Comparison of ENCODE assay signal across 14 mouse cellular contexts in the genomic region with DNA sequence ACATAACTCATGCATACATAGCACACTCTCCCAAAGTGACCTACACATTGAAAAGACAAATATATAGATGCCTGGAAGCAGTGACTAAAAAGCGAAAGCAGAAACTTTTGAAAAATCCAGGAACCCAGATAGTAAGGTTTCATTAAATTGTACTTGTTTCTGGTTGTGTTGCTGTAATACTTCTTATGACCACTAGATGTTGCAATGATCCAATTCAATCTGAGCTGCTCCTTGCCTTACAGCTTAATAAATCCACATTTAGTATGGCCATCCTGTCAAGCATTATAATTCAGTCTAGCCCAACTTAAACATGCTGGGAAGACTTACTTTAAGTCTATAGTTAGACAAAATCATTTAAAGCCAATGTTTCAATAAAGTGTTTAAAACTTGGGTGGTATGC. TPM values are rescaled to one million over a fixed set of nuclear protein-coding genes. Genes with fewer than 3 reads are reported as not detected.
DNase-seq lines count a peak whose midpoint lies in the region; ATAC-seq and TF ChIP-seq lines count a peak whose summit lies in the region.
"Had no signal": no experiment of that assay in that cellular context is flagged by ENCODE, and none has a peak within 500 bp of the region (broad histone marks: within the 10 kb centered on the region; RNA-seq: fewer than 3 reads in every experiment).

No protein-coding gene starts in this region.

- H3K4me2 ChIP-seq in limb, embryonic 14.5 days (replicated peaks; ENCODE audit: low read depth, low read length, severe bottlenecking): no peak overlapping the region

- H3K36me3 ChIP-seq in limb, embryonic 14.5 days (ENCODE audit: control insufficient read depth, insufficient read depth, low read length): no peaks in the 10 kb centered on the region
- no peaks in the 10 kb centered on the region for H3K36me3 ChIP-seq in limb, embryonic 10.5 days
- no peaks in the 10 kb centered on the region for H3K36me3 ChIP-seq in G1E (replicated peaks)

- no peak overlapping the region for H3K4me3 ChIP-seq in limb, embryonic 14.5 days (replicated peaks; ENCODE audit: low read length)
- H3K4me3 ChIP-seq in limb, embryonic 10.5 days: no peak overlapping the region
- no peak overlapping the region for H3K4me3 ChIP-seq in G1E (ENCODE audit: low read depth, low read length)

- no peak overlapping the region for H3K9ac ChIP-seq in limb, embryonic 14.5 days (ENCODE audit: low read depth, low read length, severe bottlenecking)

- H3K27ac ChIP-seq in limb, embryonic 14.5 days (replicated peaks; ENCODE audit: low read depth, low read length): no peak overlapping the region
- H3K27ac ChIP-seq in limb, embryonic 10.5 days: no peak overlapping the region

- DNase-seq in embryo, embryonic 10 days (ENCODE audit: low spot score): peak; percentile 30
- no peak for DNase-seq in embryo, embryonic 9.5 days (ENCODE audit: extremely low spot score)
- DNase-seq in limb, embryonic 14.5 days (ENCODE audit: low spot score): peak; percentile 17
- DNase-seq in limb, embryonic 10.5 days (ENCODE audit: low spot score): no peak
- no peak for DNase-seq in G1E (ENCODE audit: low spot score)
- peak; percentile 4 for DNase-seq in fibroblast of lung, adult 2 months (ENCODE audit: low read depth)
- DNase-seq in adrenal gland, adult 8-10 months: no peak
- DNase-seq: adrenal gland, postnatal 14 days; kidney, postnatal 14 days had no signal

- no peaks in the 10 kb centered on the region for H3K9me3 ChIP-seq in limb, embryonic 14.5 days (ENCODE audit: control insufficient read depth, low read length)
- no peaks in the 10 kb centered on the region for H3K9me3 ChIP-seq in limb, embryonic 10.5 days (replicated peaks)
- no peaks in the 10 kb centered on the region for H3K9me3 ChIP-seq in G1E (replicated peaks)

- WGBS in limb, embryonic 14.5 days: 47% methylated on average over 1 of the region's 1 CpGs
- 78% methylated on average over 1 of the region's 1 CpGs for WGBS in limb, embryonic 10.5 days

- ATAC-seq in limb, embryonic 14.5 days (ENCODE audit: low FRiP score, low read depth): no peak
- ATAC-seq in G1E (ENCODE audit: extremely low read depth, insufficient number of reproducible peaks, low FRiP score, poor library complexity, severe bottlenecking): no peak
- ATAC-seq in CD4-positive, CD25-positive, alpha-beta regulatory T cell, adult 4 months: no peak

- H3K27me3 ChIP-seq in limb, embryonic 14.5 days (ENCODE audit: control insufficient read depth, insufficient read depth, low read length): no peaks in the 10 kb centered on the region
- H3K27me3 ChIP-seq in limb, embryonic 10.5 days (ENCODE audit: low read depth, poor library complexity, severe bottlenecking): no peaks in the 10 kb centered on the region
- no peaks in the 10 kb centered on the region for H3K27me3 ChIP-seq in G1E (ENCODE audit: insufficient read depth, low read length)

- TF ChIP-seq POLR2A in limb, embryonic 14.5 days (IDR thresholded peaks at IDR 0.05; ENCODE audit: borderline replicate concordance, extremely low read depth, insufficient read depth, insufficient read length): no peak

- TF ChIP-seq CTCF in G1E (IDR thresholded peaks at IDR 0.05; ENCODE audit: low read depth, low read length): peak; percentile 52; the same call in 1 of the 2 replicates

- H3K4me1 ChIP-seq in limb, embryonic 14.5 days (ENCODE audit: control insufficient read depth, insufficient read depth, low read length): no peaks in the 10 kb centered on the region
- no peaks in the 10 kb centered on the region for H3K4me1 ChIP-seq in limb, embryonic 10.5 days
- peaks cover 2% of the 10 kb centered on the region; the same call in 1 of the 2 replicates for H3K4me1 ChIP-seq in G1E (ENCODE audit: insufficient read depth, low read depth, low read length)

RNA-seq across cellular contexts. Expression of a gene that starts 10.7 kb away (rescaled TPM):
- not detected in 2 replicates for polyA plus RNA-seq in limb, embryonic 14.5 days (2012; rRNA removed)
- not detected in 2 replicates for polyA plus RNA-seq in limb, embryonic 14.5 days (2014; fragmentation: Nextera tagmentation; extraction: Ambion mirVana)
- polyA plus RNA-seq in limb, embryonic 10.5 days (2016; fragmentation: Nextera tagmentation; extraction: Ambion mirVana): not detected in 2 replicates
- not detected in 2 replicates for total RNA-seq in G1E (2014; fragmentation: Nextera tagmentation)
- total RNA-seq in G1E (2017): 0.06 and 0.11 TPM in 2 replicates
- polyA plus RNA-seq in G1E (2012): not detected in 2 replicates
- total RNA-seq in adrenal gland, adult 8-10 months (2022): 1 to 10 TPM in 1 of 4 experiments, under 1 TPM in 1, not detected in 2; 0.70 to 1.0 TPM
- not detected for polyA plus RNA-seq in CD4-positive, CD25-positive, alpha-beta regulatory T cell, adult 4 months (2017; shearing (Covaris generic))
- total RNA-seq: heart, postnatal 10 days; left cerebral cortex, postnatal 25 days had no signal
- polyA plus RNA-seq: C2C12 had no signal

RNA-seq across cellular contexts. Expression of a gene that starts 21.4 kb away (rescaled TPM):
- polyA plus RNA-seq in limb, embryonic 14.5 days (2012; rRNA removed): not detected in 2 replicates
- polyA plus RNA-seq in limb, embryonic 14.5 days (2014; fragmentation: Nextera tagmentation; extraction: Ambion mirVana): not detected in 2 replicates
- polyA plus RNA-seq in limb, embryonic 10.5 days (2016; fragmentation: Nextera tagmentation; extraction: Ambion mirVana): not detected in 2 replicates
- total RNA-seq in G1E (2014; fragmentation: Nextera tagmentation) (not detected in 2 replicates), G1E (2017) (not detected in 2 replicates)
- not detected in 2 replicates for polyA plus RNA-seq in G1E (2012)
- under 1 TPM in 1 of 4 experiments, not detected in 3; 0.37 TPM for total RNA-seq in adrenal gland, adult 8-10 months (2022)
- not detected for polyA plus RNA-seq in CD4-positive, CD25-positive, alpha-beta regulatory T cell, adult 4 months (2017; shearing (Covaris generic))
- total RNA-seq: adrenal gland, postnatal 14 days; heart, postnatal 10 days; left cerebral cortex, postnatal 25 days had no signal
- polyA plus RNA-seq: C2C12; spleen, adult 2 months had no signal

RNA-seq across cellular contexts. Expression of a gene that starts 25.1 kb away (rescaled TPM):
- polyA plus RNA-seq in limb, embryonic 14.5 days (2012; rRNA removed): not detected in 2 replicates
- not detected in 2 replicates for polyA plus RNA-seq in limb, embryonic 14.5 days (2014; fragmentation: Nextera tagmentation; extraction: Ambion mirVana)
- not detected in 2 replicates for polyA plus RNA-seq in limb, embryonic 10.5 days (2016; fragmentation: Nextera tagmentation; extraction: Ambion mirVana)
- total RNA-seq in G1E (2014; fragmentation: Nextera tagmentation) (not detected in 2 replicates), G1E (2017) (not detected in 2 replicates)
- polyA plus RNA-seq in G1E (2012): not detected in 2 replicates
- 1 to 10 TPM in 3 of 4 experiments, under 1 TPM in 1; 0.93 to 2.4 (median 1.6) TPM for total RNA-seq in adrenal gland, adult 8-10 months (2022)
- polyA plus RNA-seq in CD4-positive, CD25-positive, alpha-beta regulatory T cell, adult 4 months (2017; shearing (Covaris generic)): not detected
- total RNA-seq: heart, postnatal 10 days had no signal
- polyA plus RNA-seq: spleen, adult 2 months had no signal

RNA-seq across cellular contexts. Expression of a gene that starts 37.5 kb away (rescaled TPM):
- not detected in 2 replicates for polyA plus RNA-seq in limb, embryonic 14.5 days (2012; rRNA removed)
- not detected in 2 replicates for polyA plus RNA-seq in limb, embryonic 14.5 days (2014; fragmentation: Nextera tagmentation; extraction: Ambion mirVana)
- polyA plus RNA-seq in limb, embryonic 10.5 days (2016; fragmentation: Nextera tagmentation; extraction: Ambion mirVana): not detected in 2 replicates
- not detected in 2 replicates for total RNA-seq in G1E (2014; fragmentation: Nextera tagmentation)
- total RNA-seq in G1E (2017): 0.22 TPM in 1 of 2 replicates, not detected in the other
- not detected in 2 replicates for polyA plus RNA-seq in G1E (2012)
- total RNA-seq in adrenal gland, adult 8-10 months (2022): 1 to 10 TPM in 1 of 4 experiments, under 1 TPM in 3; 0.18 to 1.0 (median 0.44) TPM
- polyA plus RNA-seq in CD4-positive, CD25-positive, alpha-beta regulatory T cell, adult 4 months (2017; shearing (Covaris generic)): not detected
- total RNA-seq: left cerebral cortex, postnatal 25 days had no signal
- polyA plus RNA-seq: C2C12; spleen, adult 2 months had no signal

RNA-seq across cellular contexts. Expression of a gene that starts 57.1 kb away (rescaled TPM):
- polyA plus RNA-seq in limb, embryonic 14.5 days (2012; rRNA removed): not detected in 2 replicates
- polyA plus RNA-seq in limb, embryonic 14.5 days (2014; fragmentation: Nextera tagmentation; extraction: Ambion mirVana): not detected in 2 replicates
- not detected in 2 replicates for polyA plus RNA-seq in limb, embryonic 10.5 days (2016; fragmentation: Nextera tagmentation; extraction: Ambion mirVana)
- not detected in 2 replicates for total RNA-seq in G1E (2014; fragmentation: Nextera tagmentation)
- total RNA-seq in G1E (2017): 0.60 TPM in 1 of 2 replicates, not detected in the other
- not detected in 2 replicates for polyA plus RNA-seq in G1E (2012)
- not detected for total RNA-seq in adrenal gland, adult 8-10 months (2022)
- not detected for polyA plus RNA-seq in CD4-positive, CD25-positive, alpha-beta regulatory T cell, adult 4 months (2017; shearing (Covaris generic))
- total RNA-seq: heart, postnatal 10 days; left cerebral cortex, postnatal 25 days had no signal
- polyA plus RNA-seq: C2C12; spleen, adult 2 months had no signal

Comparison
In these comparisons a context has a peak if more than half of its experiments do, and no peak if none do; other contexts are left out.
1. DNase-seq: peak in embryo, embryonic 10 days (single experiment), limb, embryonic 14.5 days (single experiment) and fibroblast of lung, adult 2 months (single experiment); none in embryo, embryonic 9.5 days (single experiment), limb, embryonic 10.5 days (single experiment), G1E (single experiment) and adrenal gland, adult 8-10 months (single experiment).